Mouse (Mus musculus): ENCODE results near the gene Slx4. TPM values are rescaled to one million over a fixed set of nuclear protein-coding genes. Genes with fewer than 3 reads are reported as not detected.
"Not testable (repeated sequence)": the region's sequence is repeated elsewhere in the genome, so short reads cannot be mapped to it uniquely, and the experiment has no call there.

The Slx4 gene
- polyA plus RNA-seq, 1 experiment: 71.8 TPM

DNA sequence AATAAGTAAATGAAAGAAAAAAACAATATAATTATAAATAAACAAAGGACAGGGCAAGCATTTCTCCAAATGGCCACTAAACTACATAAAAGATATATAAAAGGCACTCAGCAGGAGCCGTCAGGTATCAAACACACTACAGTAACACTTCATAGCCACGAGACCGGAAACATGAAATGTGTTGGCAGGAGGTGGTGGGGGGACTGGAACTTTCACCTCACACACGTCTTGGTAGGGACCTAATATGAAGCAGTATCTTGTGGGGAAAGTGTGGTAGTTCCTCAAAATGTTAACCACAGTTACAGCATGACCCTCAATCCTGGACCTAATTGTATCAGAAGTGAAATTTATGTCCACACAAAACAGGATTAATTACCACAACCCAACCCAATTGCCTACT lies 21.4 kb downstream of the Slx4 start:
- no peaks in the 10 kb centered on the region for H3K27me3 ChIP-seq (ENCODE audit: control insufficient read depth, insufficient read depth, low read length)
- TF ChIP-seq CTCF (IDR thresholded peaks at IDR 0.05; ENCODE audit: borderline replicate concordance, control insufficient read depth, extremely low read depth, insufficient read depth, low read length, poor library complexity) (no peak), POLR2A (IDR thresholded peaks at IDR 0.05; ENCODE audit: control insufficient read depth, extremely low read depth, insufficient read depth, low read length, poor library complexity) (no peak)
- peaks cover 36% of the 10 kb centered on the region for H3K36me3 ChIP-seq (ENCODE audit: control insufficient read depth, insufficient read depth, low read length)
- no peak overlapping the region for H3K27ac ChIP-seq (ENCODE audit: control insufficient read depth, insufficient read depth, low read length)
- H3K4me3 ChIP-seq (ENCODE audit: control insufficient read depth, insufficient read depth, low read length): no peak overlapping the region
- WGBS: 21% methylated on average over 4 of the region's 4 CpGs
- peaks cover 11% of the 10 kb centered on the region for H3K4me1 ChIP-seq (replicated peaks; ENCODE audit: control insufficient read depth, insufficient read depth, low read length)
- no peak for DNase-seq

DNA sequence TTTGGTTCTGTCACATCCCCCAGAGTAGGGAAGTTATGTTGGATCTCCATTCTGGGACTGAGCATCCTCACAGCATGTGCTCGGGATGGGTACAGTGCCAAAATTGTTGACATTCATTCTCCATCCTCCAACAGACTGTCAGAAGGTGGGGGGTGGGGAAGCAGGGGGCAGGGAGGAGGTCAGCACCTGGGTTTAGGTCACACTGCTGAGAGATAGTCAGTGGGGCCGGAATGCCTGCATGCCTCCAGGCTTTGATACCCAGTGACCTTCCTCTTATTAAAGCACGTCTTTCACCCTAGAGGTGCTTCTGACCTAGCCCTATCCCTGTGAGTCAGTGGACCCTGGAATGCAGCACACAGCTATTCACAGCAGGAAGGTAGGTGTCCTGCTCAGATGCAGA lies 26.9 kb downstream of the Slx4 start:
- Histone ChIP-seq H3K27me3 (ENCODE audit: control insufficient read depth, insufficient read depth, low read length) (no peaks in the 10 kb centered on the region), H3K4me3 (ENCODE audit: control insufficient read depth, insufficient read depth, low read length) (peak overlapping the region; percentile 62), H3K36me3 (ENCODE audit: control insufficient read depth, insufficient read depth, low read length) (peaks cover 11% of the 10 kb centered on the region; the same call in 1 of the 2 replicates), H3K27ac (ENCODE audit: control insufficient read depth, insufficient read depth, low read length) (peak overlapping the region; percentile 77; the same call in 1 of the 2 replicates), H3K4me1 (replicated peaks; ENCODE audit: control insufficient read depth, insufficient read depth, low read length) (peaks cover 28% of the 10 kb centered on the region)
- TF ChIP-seq POLR2A (IDR thresholded peaks at IDR 0.05; ENCODE audit: control insufficient read depth, extremely low read depth, insufficient read depth, low read length, poor library complexity) (no peak), CTCF (IDR thresholded peaks at IDR 0.05; ENCODE audit: borderline replicate concordance, control insufficient read depth, extremely low read depth, insufficient read depth, low read length, poor library complexity) (no peak)
- WGBS: 24% methylated on average over 3 of the region's 3 CpGs
- no peak for DNase-seq

DNA sequence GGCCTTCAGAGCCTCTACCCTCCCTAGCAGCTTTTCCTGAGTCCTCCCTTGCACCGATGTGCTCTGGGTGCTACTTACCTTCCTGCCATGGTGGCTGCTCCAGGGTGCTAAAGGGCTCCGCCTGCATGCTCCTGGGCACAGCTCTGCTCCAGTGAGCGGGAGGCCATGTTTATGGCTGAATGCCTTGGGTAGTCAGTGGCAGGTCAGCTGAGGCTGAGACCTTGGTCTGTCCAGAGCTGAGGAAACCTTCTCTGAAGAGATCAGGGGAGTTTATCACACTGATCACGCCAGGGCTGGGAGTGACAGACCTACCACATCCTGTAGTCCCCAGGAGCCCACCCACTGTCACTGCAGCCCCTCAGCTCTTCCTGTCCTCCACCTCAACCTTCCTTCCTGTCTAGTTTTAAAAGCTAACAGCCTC lies 27.3 kb downstream of the Slx4 start, which contains the start of gene Nlrc3:
Gene Nlrc3 (minus strand): TSS at position 382 of the 421 bp plus-strand sequence.
- TF ChIP-seq CTCF (IDR thresholded peaks at IDR 0.05; ENCODE audit: borderline replicate concordance, control insufficient read depth, extremely low read depth, insufficient read depth, low read length, poor library complexity) (peak; percentile 42; the same call in 1 of the 2 replicates), POLR2A (IDR thresholded peaks at IDR 0.05; ENCODE audit: control insufficient read depth, extremely low read depth, insufficient read depth, low read length, poor library complexity) (peak; percentile 40; the same call in 1 of the 2 replicates)
- Histone ChIP-seq H3K4me3 (ENCODE audit: control insufficient read depth, insufficient read depth, low read length) (peak within 1 kb of the TSS; percentile 62), H3K4me1 (replicated peaks; ENCODE audit: control insufficient read depth, insufficient read depth, low read length) (peaks cover 28% of the 10 kb centered on the region), H3K27me3 (ENCODE audit: control insufficient read depth, insufficient read depth, low read length) (no peaks in the 10 kb centered on the region), H3K27ac (ENCODE audit: control insufficient read depth, insufficient read depth, low read length) (peak within 1 kb of the TSS; percentile 77), H3K36me3 (ENCODE audit: control insufficient read depth, insufficient read depth, low read length) (peaks cover 11% of the 10 kb centered on the region; the same call in 1 of the 2 replicates)
- 3% methylated on average over 4 of the region's 4 CpGs for WGBS
- peak; percentile 68 for DNase-seq

DNA sequence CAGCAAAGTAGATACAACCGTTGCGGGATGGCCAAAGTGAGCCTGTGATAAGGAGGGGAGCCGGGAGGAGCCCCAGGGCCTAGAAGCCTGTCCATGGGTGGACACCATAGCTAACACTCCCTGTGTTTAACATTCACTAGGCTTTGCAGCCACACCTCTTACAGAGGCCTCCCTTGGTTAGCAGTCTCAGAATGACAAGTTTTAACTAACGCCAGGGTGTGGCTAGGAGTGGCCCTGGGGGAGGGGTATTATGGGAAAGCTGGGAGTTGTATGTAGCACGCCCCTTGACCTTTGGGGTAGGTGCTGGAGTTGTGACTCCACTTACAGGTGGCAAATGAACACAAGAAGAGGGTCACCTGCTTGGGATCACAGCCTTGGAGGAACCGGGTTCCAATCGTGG lies 27.9 kb downstream of the Slx4 start:
- DNase-seq: no peak
- 59% methylated on average over 7 of the region's 7 CpGs for WGBS
- Histone ChIP-seq H3K27me3 (ENCODE audit: control insufficient read depth, insufficient read depth, low read length) (no peaks in the 10 kb centered on the region), H3K27ac (ENCODE audit: control insufficient read depth, insufficient read depth, low read length) (peak overlapping the region; percentile 77), H3K4me3 (ENCODE audit: control insufficient read depth, insufficient read depth, low read length) (peak overlapping the region; percentile 62), H3K4me1 (replicated peaks; ENCODE audit: control insufficient read depth, insufficient read depth, low read length) (peaks cover 28% of the 10 kb centered on the region), H3K36me3 (ENCODE audit: control insufficient read depth, insufficient read depth, low read length) (peaks cover 7% of the 10 kb centered on the region; the same call in 1 of the 2 replicates)
- TF ChIP-seq POLR2A (IDR thresholded peaks at IDR 0.05; ENCODE audit: control insufficient read depth, extremely low read depth, insufficient read depth, low read length, poor library complexity) (no peak), CTCF (IDR thresholded peaks at IDR 0.05; ENCODE audit: borderline replicate concordance, control insufficient read depth, extremely low read depth, insufficient read depth, low read length, poor library complexity) (no peak)

DNA sequence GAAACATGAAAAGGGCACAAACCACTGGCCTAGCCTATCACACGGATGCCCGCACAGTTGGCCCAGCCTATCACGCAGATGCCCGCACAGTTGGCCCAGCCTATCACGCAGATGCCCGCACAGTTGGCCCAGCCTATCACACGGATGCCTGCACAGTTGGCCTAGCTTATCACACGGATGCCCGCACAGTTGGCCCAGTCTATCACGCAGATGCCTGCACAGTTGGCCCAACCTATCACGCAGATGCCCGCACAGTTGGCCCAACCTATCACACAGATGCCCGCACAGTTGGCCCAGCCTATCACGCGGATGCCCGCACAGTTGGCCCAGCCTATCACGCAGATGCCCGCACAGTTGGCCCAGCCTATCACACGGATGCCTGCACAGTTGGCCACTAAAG lies 29.1 kb downstream of the Slx4 start:
- 98% methylated on average over 19 of the region's 19 CpGs for WGBS
- H3K27ac ChIP-seq (ENCODE audit: control insufficient read depth, insufficient read depth, low read length); H3K36me3 ChIP-seq (ENCODE audit: control insufficient read depth, insufficient read depth, low read length); DNase-seq; H3K4me3 ChIP-seq (ENCODE audit: control insufficient read depth, insufficient read depth, low read length); H3K27me3 ChIP-seq (ENCODE audit: control insufficient read depth, insufficient read depth, low read length): not testable (repeated sequence)
- peaks cover 28% of the 10 kb centered on the region for H3K4me1 ChIP-seq (replicated peaks; ENCODE audit: control insufficient read depth, insufficient read depth, low read length)

DNA sequence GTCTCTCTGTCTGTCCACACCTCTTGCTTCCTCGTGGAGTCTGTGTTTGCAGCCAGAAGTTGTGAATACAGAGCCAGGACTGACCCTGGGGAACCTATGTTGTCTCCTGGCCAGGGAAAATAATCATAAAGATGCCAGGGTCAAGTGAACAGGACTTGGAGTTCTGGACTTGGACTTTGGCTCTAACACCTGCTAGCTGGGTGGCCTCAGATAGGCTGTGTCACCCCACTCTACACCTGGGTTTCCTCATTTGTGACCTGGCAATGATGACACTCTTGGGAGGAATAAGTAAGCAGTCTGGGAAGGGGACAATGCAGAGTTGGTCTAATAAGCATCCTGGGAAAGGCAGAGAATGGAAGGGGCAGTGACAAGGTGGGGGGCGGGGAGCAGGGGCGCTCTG lies 38.0 kb downstream of the Slx4 start:
- H3K27ac ChIP-seq (ENCODE audit: control insufficient read depth, insufficient read depth, low read length): no peak overlapping the region
- no peaks in the 10 kb centered on the region for H3K4me1 ChIP-seq (replicated peaks; ENCODE audit: control insufficient read depth, insufficient read depth, low read length)
- H3K27me3 ChIP-seq (ENCODE audit: control insufficient read depth, insufficient read depth, low read length): no peaks in the 10 kb centered on the region
- H3K4me3 ChIP-seq (ENCODE audit: control insufficient read depth, insufficient read depth, low read length): no peak overlapping the region
- DNase-seq: no peak
- 93% methylated on average over 3 of the region's 3 CpGs for WGBS
- no peak for TF ChIP-seq POLR2A (IDR thresholded peaks at IDR 0.05; ENCODE audit: control insufficient read depth, extremely low read depth, insufficient read depth, low read length, poor library complexity)
- peaks cover 9% of the 10 kb centered on the region; the same call in 1 of the 2 replicates for H3K36me3 ChIP-seq (ENCODE audit: control insufficient read depth, insufficient read depth, low read length)

DNA sequence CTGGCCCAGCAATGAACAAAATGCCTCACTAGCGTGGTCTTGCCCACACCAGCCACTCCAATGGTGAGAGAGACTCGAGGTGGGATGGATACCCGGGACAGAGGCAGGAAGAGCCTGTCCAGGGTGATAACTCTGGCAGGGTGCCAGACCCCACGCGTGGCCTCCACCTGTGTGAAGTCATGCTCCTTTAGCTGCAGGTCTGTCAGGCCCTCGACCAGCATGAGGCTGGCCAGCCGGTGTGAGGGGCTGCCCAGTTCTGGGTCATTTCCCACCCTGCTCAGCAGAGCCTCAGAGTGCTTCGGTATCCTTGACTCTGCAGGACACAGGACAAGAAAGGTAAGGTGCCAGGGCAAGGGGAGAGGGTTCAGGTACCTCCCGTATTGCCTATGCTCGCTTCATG lies 38.6 kb downstream of the Slx4 start:
- no peak overlapping the region for H3K4me3 ChIP-seq (ENCODE audit: control insufficient read depth, insufficient read depth, low read length)
- no peak overlapping the region for H3K27ac ChIP-seq (ENCODE audit: control insufficient read depth, insufficient read depth, low read length)
- WGBS: 82% methylated on average over 10 of the region's 10 CpGs
- H3K36me3 ChIP-seq (ENCODE audit: control insufficient read depth, insufficient read depth, low read length): peaks cover 9% of the 10 kb centered on the region; the same call in 1 of the 2 replicates
- DNase-seq: no peak
- TF ChIP-seq CTCF (IDR thresholded peaks at IDR 0.05; ENCODE audit: borderline replicate concordance, control insufficient read depth, extremely low read depth, insufficient read depth, low read length, poor library complexity) (no peak), POLR2A (IDR thresholded peaks at IDR 0.05; ENCODE audit: control insufficient read depth, extremely low read depth, insufficient read depth, low read length, poor library complexity) (no peak)
- no peaks in the 10 kb centered on the region for H3K4me1 ChIP-seq (replicated peaks; ENCODE audit: control insufficient read depth, insufficient read depth, low read length)
- no peaks in the 10 kb centered on the region for H3K27me3 ChIP-seq (ENCODE audit: control insufficient read depth, insufficient read depth, low read length)

All from thymus, adult 2 months (tissue).